Mouse (Mus musculus): ENCODE results near the gene Ap3m1.
"Not testable (repeated sequence)": the region's sequence is repeated elsewhere in the genome, so short reads cannot be mapped to it uniquely, and the experiment has no call there.

The Ap3m1 gene

GRCm38 (mm10) chr14:21052112-21052780, at the start of gene Ap3m1, which contains the start of gene Adk:
Gene Ap3m1 (minus strand): TSS chr14:21052508.
Gene Adk (plus strand): TSS chr14:21052574.
- peak; percentile 98 for DNase-seq (ENCODE audit: low read depth, low spot score)

DNA sequence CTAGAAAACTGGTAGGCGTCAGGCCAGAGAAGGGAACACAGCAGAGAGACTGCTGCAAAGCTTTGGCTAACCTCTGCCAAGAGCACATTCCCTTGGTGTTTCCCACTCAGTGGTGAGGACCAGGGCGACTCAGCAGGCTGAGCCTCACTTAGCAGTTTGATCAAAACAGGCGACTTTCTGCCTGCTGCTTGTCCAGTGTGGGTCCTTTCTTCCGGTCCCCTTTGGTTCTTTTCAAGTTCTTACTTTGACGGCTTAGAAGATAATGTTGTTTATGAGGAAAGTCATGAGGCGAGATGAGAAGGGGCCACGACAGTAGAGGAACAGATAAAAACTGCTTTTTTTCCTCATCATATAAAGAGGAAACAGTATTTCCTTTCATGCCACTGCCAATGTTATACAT, 49.3 kb upstream of the Ap3m1 start:
- peak; percentile 34 for DNase-seq (ENCODE audit: low read depth, low spot score)

GRCm38 (mm10) chr14:21100876-21101275, 48.6 kb upstream of the Ap3m1 start:
- no peak for DNase-seq (ENCODE audit: low read depth, low spot score)

DNA sequence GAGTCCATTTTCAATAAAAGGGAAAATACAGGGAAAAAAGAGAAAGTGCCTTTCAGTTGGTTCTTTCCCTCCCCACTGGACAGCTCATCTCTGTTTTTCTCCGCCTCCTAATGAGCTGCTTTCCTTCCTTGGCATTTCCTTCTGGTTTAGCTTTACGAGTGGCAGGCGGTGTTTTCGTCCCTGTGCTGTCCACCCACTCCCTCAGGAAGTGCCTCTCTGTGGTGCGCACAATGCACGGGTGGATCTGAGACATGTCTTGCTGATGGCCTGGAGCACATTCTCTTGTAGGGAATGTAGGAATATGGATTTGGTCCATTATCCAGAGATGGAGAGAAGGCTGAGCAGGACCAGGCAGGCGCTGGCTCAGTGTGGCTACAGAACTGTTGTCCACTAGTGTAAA, 47.1 kb upstream of the Ap3m1 start:
- peak; percentile 81 for DNase-seq (ENCODE audit: low read depth, low spot score)

GRCm38 (mm10) chr14:21096689-21097088, 44.4 kb upstream of the Ap3m1 start:
- no peak for DNase-seq (ENCODE audit: low read depth, low spot score)

DNA sequence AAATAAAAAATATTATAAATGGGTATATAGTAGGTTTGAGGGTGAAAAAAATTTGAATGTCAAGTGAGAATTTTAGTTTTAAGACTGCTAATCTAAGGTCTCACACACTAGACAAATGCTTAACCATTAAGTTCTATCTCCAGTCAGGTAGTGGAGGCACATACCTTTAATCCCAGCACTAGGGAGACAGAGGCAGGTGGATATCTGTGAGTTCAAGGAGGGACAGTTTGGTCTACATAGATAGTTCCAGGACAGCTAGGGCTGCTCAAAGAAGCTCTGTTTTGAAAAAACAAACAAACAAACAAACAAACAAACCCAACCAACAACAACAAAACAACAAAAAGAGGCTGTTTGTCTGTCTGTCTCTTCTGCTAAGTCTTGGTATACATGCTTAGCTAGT, 44.0 kb upstream of the Ap3m1 start:
- no peak for DNase-seq (ENCODE audit: low read depth, low spot score)

DNA sequence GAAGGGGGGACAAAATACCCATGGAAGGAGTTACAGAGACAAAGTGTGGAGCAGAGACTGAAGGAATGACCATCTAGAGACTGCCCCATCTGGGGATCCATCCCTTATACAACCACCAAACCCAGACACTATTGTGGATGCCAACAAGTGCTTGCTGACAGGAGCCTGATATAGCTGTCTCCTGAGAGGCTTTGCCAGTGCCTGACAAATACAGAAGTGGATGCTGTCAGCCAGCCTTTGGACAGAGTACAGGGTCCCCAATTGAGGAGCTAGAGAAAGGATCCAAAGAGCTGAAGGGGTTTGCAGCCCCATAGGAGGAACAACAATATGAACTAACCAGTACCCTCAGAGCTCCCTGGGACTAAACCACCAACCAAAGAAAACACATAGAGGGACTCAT, 41.9 kb upstream of the Ap3m1 start:
- not testable (repeated sequence) for DNase-seq (ENCODE audit: low read depth, low spot score)

DNA sequence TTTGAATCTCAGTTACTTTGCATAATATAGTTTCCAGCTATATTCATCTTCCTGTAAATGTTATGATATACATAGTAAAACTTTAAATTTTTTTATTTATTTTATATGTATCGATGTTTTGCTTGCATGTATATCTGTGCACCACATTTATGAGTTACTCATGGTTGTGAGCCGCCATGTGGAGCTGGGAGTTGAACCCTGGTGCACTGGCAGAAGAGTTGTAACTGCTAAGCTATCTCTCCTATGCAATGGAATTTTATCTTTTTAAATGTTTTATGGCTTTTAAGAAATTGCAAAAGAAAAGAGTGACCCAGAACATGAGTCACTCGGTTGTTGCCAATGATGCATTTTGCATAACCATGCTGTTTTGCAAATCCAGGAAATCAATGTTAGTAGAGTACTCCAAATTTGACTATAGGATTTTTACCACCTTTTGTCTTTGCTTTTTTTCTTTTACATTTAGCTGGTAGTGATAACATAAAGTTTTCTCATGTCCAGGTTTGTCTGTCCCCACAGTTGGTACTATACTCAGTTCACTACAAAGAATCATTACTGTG, 38.7 kb upstream of the Ap3m1 start:
- DNase-seq (ENCODE audit: low read depth, low spot score) = no peak

- no peak for DNase-seq (ENCODE audit: low read depth, low spot score)
Measured at GRCm38 (mm10) chr14:21090400-21090799, 38.1 kb upstream of the Ap3m1 start.

- DNase-seq (ENCODE audit: low read depth, low spot score) = no peak
Measured at GRCm38 (mm10) chr14:21088731-21089130, 36.4 kb upstream of the Ap3m1 start.

GRCm38 (mm10) chr14:21087390-21088060, 35.2 kb upstream of the Ap3m1 start:
- DNase-seq (ENCODE audit: low read depth, low spot score) = no peak

- no peak for DNase-seq (ENCODE audit: low read depth, low spot score)
Measured at GRCm38 (mm10) chr14:21086827-21087351, 34.6 kb upstream of the Ap3m1 start.

GRCm38 (mm10) chr14:21086106-21086505, 33.8 kb upstream of the Ap3m1 start:
- DNase-seq (ENCODE audit: low read depth, low spot score) = no peak

GRCm38 (mm10) chr14:21085666-21086065, 33.4 kb upstream of the Ap3m1 start:
- no peak for DNase-seq (ENCODE audit: low read depth, low spot score)

DNA sequence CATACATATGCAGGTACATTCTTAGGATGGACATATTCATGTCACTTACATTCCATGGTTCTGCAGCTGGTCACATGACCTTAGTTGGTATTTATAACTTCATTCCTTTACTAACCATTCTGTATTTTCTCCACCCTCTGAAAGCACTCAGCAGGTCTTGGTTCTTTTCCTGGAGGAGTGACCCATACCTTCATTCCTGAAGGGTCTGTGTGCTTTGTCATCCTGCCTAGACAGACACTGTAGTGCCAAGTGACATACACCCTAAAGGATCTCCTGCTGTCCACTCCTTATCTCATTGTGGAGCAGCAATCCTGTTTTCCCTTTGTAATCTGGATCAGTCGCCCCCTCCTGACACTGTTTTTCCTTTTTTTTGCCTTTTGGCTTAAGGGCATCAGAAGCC, 30.5 kb upstream of the Ap3m1 start:
- no peak for DNase-seq (ENCODE audit: low read depth, low spot score)

- no peak for DNase-seq (ENCODE audit: low read depth, low spot score)
Measured at GRCm38 (mm10) chr14:21078511-21078910, 26.2 kb upstream of the Ap3m1 start.

DNA sequence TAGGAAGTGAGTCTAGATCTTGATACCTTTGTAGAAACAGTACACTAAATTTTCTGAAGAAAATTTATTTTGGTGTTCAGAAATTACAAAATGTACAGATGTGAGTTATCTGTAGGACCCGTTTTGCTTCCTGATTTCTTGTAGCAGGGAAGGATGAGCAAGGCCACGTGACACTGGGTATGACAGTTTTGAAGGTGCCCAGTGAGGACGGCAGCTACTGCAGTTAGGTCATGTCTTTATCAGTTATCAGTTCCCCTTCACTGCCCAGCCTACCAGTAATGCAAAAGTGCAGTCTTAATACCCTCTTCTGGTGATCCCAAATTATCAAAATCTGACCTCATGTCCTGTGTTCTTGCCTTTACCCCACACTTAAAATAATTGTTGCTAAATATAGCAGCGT, 25.6 kb upstream of the Ap3m1 start:
- no peak for DNase-seq (ENCODE audit: low read depth, low spot score)

DNA sequence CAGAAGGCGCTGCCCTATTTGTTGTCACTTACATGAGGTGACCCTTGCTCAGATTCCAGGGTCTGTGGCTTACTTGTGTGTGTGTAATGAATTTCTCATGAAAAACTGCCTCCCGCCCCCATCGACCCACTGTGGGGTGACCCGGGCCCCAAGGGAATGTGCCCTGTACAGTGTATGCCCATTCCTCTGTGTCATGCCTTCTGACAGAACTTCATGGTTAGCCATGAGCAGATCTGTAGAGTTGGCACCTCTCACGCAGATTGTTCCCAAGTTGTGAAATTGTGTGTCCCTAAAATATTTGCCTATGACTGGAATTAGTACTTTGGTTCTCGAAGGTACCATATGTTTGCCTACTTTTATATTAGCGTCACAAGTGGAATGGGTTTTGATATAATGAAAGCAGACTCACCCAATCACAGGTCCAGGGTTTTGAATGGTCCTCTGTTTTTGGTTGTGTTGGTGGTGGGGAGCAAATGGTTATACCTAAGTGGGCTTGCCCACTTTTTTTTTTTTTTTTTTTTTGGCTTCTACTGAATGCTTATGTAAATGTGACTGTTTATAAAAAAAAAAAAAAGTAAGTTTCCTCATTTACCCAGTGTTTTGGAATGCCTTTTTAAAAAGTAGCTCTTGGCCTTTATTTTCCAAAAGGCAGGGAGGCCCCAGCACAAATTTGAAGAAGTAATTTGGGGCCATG, 24.3 kb upstream of the Ap3m1 start:
- DNase-seq (ENCODE audit: low read depth, low spot score) = peak; percentile 38

DNA sequence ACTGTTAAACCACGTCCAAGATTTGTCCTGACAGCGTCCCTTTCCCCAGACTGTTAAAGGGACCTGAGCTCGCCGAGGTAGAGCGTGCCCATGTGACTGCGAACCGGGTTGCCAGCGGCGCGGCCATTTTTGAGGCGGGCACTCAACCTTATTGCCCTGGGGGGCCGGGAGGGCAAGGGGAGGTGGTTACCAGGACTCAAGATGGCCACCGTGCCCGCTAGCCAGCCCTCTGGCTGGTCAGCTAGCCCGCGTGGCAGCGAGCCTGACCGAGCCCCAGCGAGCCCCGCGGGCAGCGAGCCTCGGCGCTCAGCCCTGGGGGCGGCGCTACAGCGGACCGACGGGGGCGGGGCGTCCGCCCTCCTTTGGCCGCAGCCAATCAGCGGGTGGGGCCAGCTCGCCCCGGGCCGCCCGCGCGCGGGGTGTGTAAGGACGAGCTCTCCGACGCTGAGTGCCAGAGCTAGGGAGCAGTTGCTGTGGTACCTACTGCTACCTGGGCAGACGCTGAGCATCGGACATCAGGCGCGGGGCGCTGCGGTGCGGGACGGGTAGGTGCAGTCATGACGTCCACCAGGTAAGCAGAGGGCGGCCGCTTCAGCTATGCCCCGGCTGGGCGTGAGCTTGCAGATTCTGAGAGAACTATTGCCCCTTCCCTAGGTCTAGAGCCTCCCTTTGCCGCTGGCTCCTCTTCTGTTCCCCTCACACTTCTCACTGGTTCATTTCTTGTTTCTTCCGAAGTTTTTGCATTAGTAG, 23.6 kb upstream of the Ap3m1 start:
- peak; percentile 97 for DNase-seq (ENCODE audit: low read depth, low spot score)

- DNase-seq (ENCODE audit: low read depth, low spot score) = no peak
Measured at GRCm38 (mm10) chr14:21074398-21075320, 22.4 kb upstream of the Ap3m1 start.
